Mouse (Mus musculus): ENCODE measurements around the gene Arl4d.

- TF ChIP-seq POLR2A (IDR thresholded peaks at IDR 0.05; ENCODE audit: low read depth, low read length) (no peak), CTCF (IDR thresholded peaks at IDR 0.05; ENCODE audit: extremely low read depth, insufficient read length, insufficient replicate concordance, low read depth, low read length) (no peak)
Observed at GRCm38 (mm10) chr11:101698114-101698513, 32.8 kb downstream of the Arl4d start.
